ENCODE assay signal across 8 mouse cellular contexts in the genomic region with DNA sequence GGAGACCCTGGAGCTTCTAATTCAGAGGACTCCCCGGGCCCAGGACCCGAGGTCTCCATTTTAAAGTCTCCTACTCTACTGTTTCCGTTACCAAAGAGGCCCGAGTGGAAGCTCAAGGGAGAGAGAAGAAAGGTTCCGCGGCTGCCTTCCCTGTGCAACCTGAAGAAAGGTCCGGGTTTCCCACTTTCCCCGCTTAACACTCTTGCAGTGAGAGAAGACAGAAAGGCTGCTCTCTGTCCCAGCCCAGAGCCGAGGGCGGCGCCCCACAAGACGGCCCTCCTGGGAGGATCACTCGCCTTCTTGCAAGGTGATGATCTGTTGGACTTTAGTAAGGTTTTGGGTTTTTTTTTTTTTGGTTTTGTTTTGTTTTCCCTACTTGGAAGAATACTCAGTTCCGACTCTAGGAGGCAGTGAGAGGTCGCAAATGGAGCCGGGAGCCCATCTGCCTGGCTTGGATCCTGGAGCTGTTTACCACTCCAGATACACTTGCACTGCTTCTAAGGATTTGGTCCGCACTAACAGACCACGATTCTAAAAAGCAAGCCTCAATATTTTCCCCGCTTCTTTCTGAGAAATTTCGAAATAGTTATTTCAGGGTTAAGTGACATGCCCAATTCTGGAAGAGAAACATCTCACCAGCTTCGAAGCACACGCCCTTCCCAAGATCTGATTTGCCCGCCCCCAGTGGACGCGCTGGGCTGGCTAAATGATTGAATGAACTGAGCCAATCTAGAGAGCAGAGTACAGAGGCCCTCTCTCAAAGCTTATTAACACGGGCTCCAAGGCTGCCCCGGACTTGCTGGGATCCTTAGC. TPM values are rescaled to one million over a fixed set of nuclear protein-coding genes. Genes with fewer than 3 reads are reported as not detected.
DNase-seq lines count a peak whose midpoint lies in the region; ATAC-seq and TF ChIP-seq lines count a peak whose summit lies in the region.

Tmem242 (minus strand) TSS at position 101 of the 813 bp plus-strand sequence.

- no peaks in the 10 kb centered on the region for H3K36me3 ChIP-seq in embryonic facial prominence, embryonic 13.5 days
- H3K36me3 ChIP-seq in kidney, adult 2 months (ENCODE audit: control insufficient read depth, insufficient read depth, low read length): no peaks in the 10 kb centered on the region
- H3K36me3 ChIP-seq in limb, embryonic 12.5 days: peaks cover 9% of the 10 kb centered on the region
- H3K36me3 ChIP-seq in midbrain, embryonic 15.5 days (replicated peaks): no peaks in the 10 kb centered on the region
- no peaks in the 10 kb centered on the region for H3K36me3 ChIP-seq in spleen, adult 2 months (ENCODE audit: control insufficient read depth, insufficient read depth, low read length)

- peaks cover 18% of the 10 kb centered on the region for H3K4me1 ChIP-seq in embryonic facial prominence, embryonic 13.5 days
- no peaks in the 10 kb centered on the region for H3K4me1 ChIP-seq in kidney, adult 2 months (ENCODE audit: control insufficient read depth, insufficient read depth, low read length)
- H3K4me1 ChIP-seq in limb, embryonic 12.5 days (replicated peaks): peaks cover 8% of the 10 kb centered on the region
- H3K4me1 ChIP-seq in midbrain, embryonic 15.5 days: peaks cover 27% of the 10 kb centered on the region
- no peaks in the 10 kb centered on the region; the same call in 1 of the 2 replicates for H3K4me1 ChIP-seq in spleen, adult 2 months (ENCODE audit: control insufficient read depth, insufficient read depth, insufficient read length)

- H3K4me2 ChIP-seq in embryonic facial prominence, embryonic 13.5 days: peak within 1 kb of the TSS; percentile 72
- peak within 1 kb of the TSS; percentile 76 for H3K4me2 ChIP-seq in limb, embryonic 12.5 days
- H3K4me2 ChIP-seq in midbrain, embryonic 15.5 days: peak within 1 kb of the TSS; percentile 85

- peak; percentile 87 for DNase-seq in 3134 (ENCODE audit: extremely low read depth, insufficient read length, low spot score)
- peak; percentile 88 to 90 for DNase-seq in adrenal gland, postnatal 36 days
- DNase-seq in heart, adult 18-20 months: peak; percentile 90 to 98
- DNase-seq in kidney, adult 2 months: peak; percentile 95
- peak; percentile 73 to 81 for DNase-seq in spleen, adult 2 months (ENCODE audit: low read depth in 1 of 2, low spot score in 2 of 2)

- H3K27me3 ChIP-seq in embryonic facial prominence, embryonic 13.5 days: no peaks in the 10 kb centered on the region
- no peaks in the 10 kb centered on the region for H3K27me3 ChIP-seq in kidney, adult 2 months (replicated peaks; ENCODE audit: control insufficient read depth, insufficient read depth, low read length)
- no peaks in the 10 kb centered on the region for H3K27me3 ChIP-seq in limb, embryonic 12.5 days
- H3K27me3 ChIP-seq in midbrain, embryonic 15.5 days (replicated peaks): no peaks in the 10 kb centered on the region
- no peaks in the 10 kb centered on the region for H3K27me3 ChIP-seq in spleen, adult 2 months (ENCODE audit: control insufficient read depth, insufficient read depth, low read length)

- TF ChIP-seq POLR2A in kidney, adult 2 months (IDR thresholded peaks at IDR 0.05; ENCODE audit: low read depth, low read length): no peak
- TF ChIP-seq POLR2A in spleen, adult 2 months (IDR thresholded peaks at IDR 0.05; ENCODE audit: low read depth, low read length): peak; percentile 28; the same call in 1 of the 2 replicates

- under 1% methylated on average over 27 of the region's 27 CpGs for WGBS in embryonic facial prominence, embryonic 13.5 days
- WGBS in kidney, adult 2 months: under 1% methylated on average over 27 of the region's 27 CpGs
- under 1% methylated on average over 27 of the region's 27 CpGs for WGBS in limb, embryonic 12.5 days
- under 1% methylated on average over 27 of the region's 27 CpGs for WGBS in midbrain, embryonic 15.5 days
- 1% methylated on average over 27 of the region's 27 CpGs for WGBS in spleen, adult 2 months

- H3K27ac ChIP-seq in embryonic facial prominence, embryonic 13.5 days: peak within 1 kb of the TSS; percentile 77
- H3K27ac ChIP-seq in kidney, adult 2 months (ENCODE audit: insufficient read depth, low read depth, low read length): peak within 1 kb of the TSS; percentile 89
- peak within 1 kb of the TSS; percentile 72; the same call in 1 of the 2 replicates for H3K27ac ChIP-seq in limb, embryonic 12.5 days
- H3K27ac ChIP-seq in midbrain, embryonic 15.5 days: peak within 1 kb of the TSS; percentile 80
- peak within 1 kb of the TSS; percentile 72 for H3K27ac ChIP-seq in spleen, adult 2 months (ENCODE audit: insufficient read depth, low read length)

- peak; percentile 62; the same call in 1 of the 2 replicates for ATAC-seq in embryonic facial prominence, embryonic 13.5 days (ENCODE audit: insufficient number of reproducible peaks, insufficient read depth, low FRiP score, low TSS enrichment, low read depth)
- ATAC-seq in limb, embryonic 12.5 days (ENCODE audit: insufficient number of reproducible peaks, insufficient read depth, low FRiP score, low TSS enrichment, low read depth): peak; percentile 86
- ATAC-seq in midbrain, embryonic 15.5 days (replicated peaks): peak; percentile 96

- H3K9me3 ChIP-seq in embryonic facial prominence, embryonic 13.5 days: no peaks in the 10 kb centered on the region
- H3K9me3 ChIP-seq in limb, embryonic 12.5 days: no peaks in the 10 kb centered on the region
- H3K9me3 ChIP-seq in midbrain, embryonic 15.5 days: no peaks in the 10 kb centered on the region

- peak; percentile 68 for TF ChIP-seq CTCF in kidney, adult 2 months (conservative IDR thresholded peaks at IDR 0.05; ENCODE audit: insufficient read depth, insufficient read length, low read depth, low read length)
- TF ChIP-seq CTCF in spleen, adult 2 months (IDR thresholded peaks at IDR 0.05; ENCODE audit: extremely low read depth, insufficient read depth, insufficient read length, insufficient replicate concordance): peak; percentile 28; the same call in 1 of the 2 replicates

- peak within 1 kb of the TSS; percentile 86 for H3K9ac ChIP-seq in embryonic facial prominence, embryonic 13.5 days
- peak within 1 kb of the TSS; percentile 74 for H3K9ac ChIP-seq in limb, embryonic 12.5 days (replicated peaks)
- H3K9ac ChIP-seq in midbrain, embryonic 15.5 days: peak within 1 kb of the TSS; percentile 74

- H3K4me3 ChIP-seq in embryonic facial prominence, embryonic 13.5 days: peak within 1 kb of the TSS; percentile 75
- peak within 1 kb of the TSS; percentile 80 for H3K4me3 ChIP-seq in kidney, adult 2 months (ENCODE audit: insufficient read depth, low read depth, low read length)
- H3K4me3 ChIP-seq in limb, embryonic 12.5 days (replicated peaks): peak within 1 kb of the TSS; percentile 59
- peak within 1 kb of the TSS; percentile 69 for H3K4me3 ChIP-seq in midbrain, embryonic 15.5 days
- peak within 1 kb of the TSS; percentile 84 for H3K4me3 ChIP-seq in spleen, adult 2 months (ENCODE audit: extremely low read depth, insufficient read depth, insufficient read length)

RNA-seq across cellular contexts. Expression of gene Tmem242, which starts in this region (rescaled TPM):
- 100 to 1,000 TPM; 116 to 122 TPM for total RNA-seq in adrenal gland, postnatal 36 days (2021)
- polyA plus RNA-seq in embryonic facial prominence, embryonic 13.5 days (2015; fragmentation: Nextera tagmentation; extraction: Ambion mirVana): 120 and 144 TPM in 2 replicates
- total RNA-seq in heart, adult 18-20 months (2021): 100 to 1,000 TPM; 172 to 185 TPM
- 17.3 and 28.2 TPM in 2 replicates for polyA plus RNA-seq in kidney, adult 2 months (2012; rRNA removed)
- polyA plus RNA-seq in limb, embryonic 12.5 days (2016; fragmentation: Nextera tagmentation; extraction: Ambion mirVana): 127 and 153 TPM in 2 replicates
- 93.6 and 96.3 TPM in 2 replicates for polyA plus RNA-seq in midbrain, embryonic 15.5 days (2015; fragmentation: Nextera tagmentation; extraction: Ambion mirVana)
- polyA plus RNA-seq in spleen, adult 2 months (2012; rRNA removed): 3.2 TPM in 2 replicates

Comparison
In these comparisons a context has a peak if more than half of its experiments do, and no peak if none do; other contexts are left out.
1. Peak in every context shown above with its lines: DNase-seq, ATAC-seq, H3K4me3 ChIP-seq and H3K27ac ChIP-seq.